Mouse (Mus musculus) heart, embryonic 13.5 days (tissue): ENCODE measurements around the gene Klhl33. TPM values are rescaled to one million over a fixed set of nuclear protein-coding genes. Genes with fewer than 3 reads are reported as not detected.
A peak's percentile ranks its signal among the peaks of the same experiment; 100 is the strongest.
"Not testable (repeated sequence)": the region's sequence is repeated elsewhere in the genome, so short reads cannot be mapped to it uniquely, and the experiment has no call there.

ENCODE experiments used
- ATAC-seq: fragments of 200-750 bp; cut with Nextera tagmentation; 2 replicates; pipeline ENCODE4 v1.8.0; 2017; ENCODE audit warnings: moderate TSS enrichment; ENCODE audit not compliant: insufficient number of reproducible peaks, low FRiP score, low TSS enrichment; ENCODE audit errors: extremely low read depth
- H3K27ac ChIP-seq: fragments of 300-500 bp; sonication (generic); replicated peaks from 2 replicates; pipeline ENCODE4 v1.5.1; 2015; ENCODE audit warnings: moderate library complexity, mild to moderate bottlenecking, inconsistent platforms
- H3K27me3 ChIP-seq: fragments of 300-500 bp; sonication (generic); replicated peaks from 2 replicates; pipeline ENCODE4 v1.6.1; 2015; ENCODE audit warnings: mild to moderate bottlenecking, inconsistent platforms
- H3K36me3 ChIP-seq: fragments of 300-500 bp; sonication (generic); 2 replicates; pipeline ENCODE4 v1.6.1; 2015; ENCODE audit warnings: mild to moderate bottlenecking, inconsistent platforms
- H3K4me1 ChIP-seq: fragments of 300-500 bp; sonication (generic); 2 replicates; pipeline ENCODE4 v1.6.1; 2015; ENCODE audit warnings: inconsistent platforms
- H3K4me2 ChIP-seq: fragments of 300-500 bp; sonication (generic); 2 replicates; pipeline ENCODE4 v1.6.1; 2015; ENCODE audit warnings: inconsistent platforms, mild to moderate bottlenecking, moderate library complexity
- H3K4me3 ChIP-seq: fragments of 300-500 bp; sonication (generic); 2 replicates; pipeline ENCODE4 v1.5.1; 2015; ENCODE audit warnings: moderate library complexity, mild to moderate bottlenecking, inconsistent platforms
- H3K9ac ChIP-seq: fragments of 300-500 bp; sonication (generic); 2 replicates; pipeline ENCODE4 v1.6.1; 2015; ENCODE audit warnings: inconsistent platforms, mild to moderate bottlenecking, moderate library complexity
- H3K9me3 ChIP-seq: fragments of 300-500 bp; sonication (generic); 2 replicates; pipeline ENCODE4 v1.6.1; 2016; ENCODE audit warnings: inconsistent platforms
- WGBS: fragments of 180-500 bp; shearing (Covaris S2); methylation state at CpG from one replicate; pipeline ENCODE4 v1.1.7; 2015; ENCODE audit warnings: mixed read lengths; 5-methylcytosine and 5-hydroxymethylcytosine counted together
- polyA plus RNA-seq: library from polyadenylated mRNA; unstranded; fragments of >200 nt; fragmentation: Nextera tagmentation; extraction: Ambion mirVana; gene quantifications from 2 replicates; pipeline ENCODE4 v1.2.1, GENCODE M21; 2015

The Klhl33 gene
- polyA plus RNA-seq, 1 experiment from 2014 or later: 0.45 TPM

DNA sequence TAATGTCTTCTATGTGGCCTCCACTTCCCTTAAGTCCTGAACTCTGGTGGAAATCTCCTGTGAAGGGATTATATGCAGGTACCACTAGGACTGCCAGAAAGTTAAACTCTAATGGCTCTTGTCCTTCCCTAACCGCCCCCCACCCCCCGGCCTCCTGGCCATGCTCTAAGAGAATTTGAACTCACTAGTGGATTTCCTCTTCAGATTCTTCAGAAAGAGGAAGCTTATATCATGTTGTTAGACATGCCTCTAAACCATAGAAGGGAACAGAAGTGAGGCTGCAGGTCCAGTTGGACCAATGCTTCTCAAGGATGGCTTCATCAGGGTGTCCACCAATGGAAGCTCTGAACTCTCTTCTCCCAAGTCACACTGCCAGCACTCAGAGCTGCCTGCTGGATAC lies 685 bp upstream of the Klhl33 start:
- not testable (repeated sequence) for H3K4me3 ChIP-seq, H3K9ac ChIP-seq, H3K36me3 ChIP-seq, H3K4me2 ChIP-seq, H3K9me3 ChIP-seq, H3K27ac ChIP-seq, ATAC-seq
- 88% methylated on average over 2 of the region's 2 CpGs for WGBS
- H3K4me1 ChIP-seq: peaks cover 18% of the 10 kb centered on the region
- H3K27me3 ChIP-seq: peaks cover 30% of the 10 kb centered on the region

GRCm38 (mm10) chr14:50896747-50897373 lies 447 bp downstream of the Klhl33 start:
- H3K27ac ChIP-seq: no peak overlapping the region
- WGBS: 12% methylated on average over 23 of the region's 23 CpGs

GRCm38 (mm10) chr14:50895985-50896746 lies 1.1 kb downstream of the Klhl33 start:
- Histone ChIP-seq H3K4me1 (peaks cover 23% of the 10 kb centered on the region), H3K9ac (peak overlapping the region; percentile 79), H3K9me3 (no peaks in the 10 kb centered on the region), H3K36me3 (no peaks in the 10 kb centered on the region), H3K27me3 (peaks cover 30% of the 10 kb centered on the region), H3K4me3 (peak overlapping the region; percentile 55), H3K4me2 (peak overlapping the region; percentile 92), H3K27ac (no peak overlapping the region)
- WGBS: 15% methylated on average over 19 of the region's 19 CpGs
- ATAC-seq: no peak

More at GRCm38 (mm10) chr14:50896747-50897373, 447 bp downstream of the Klhl33 start:
- H3K9ac ChIP-seq: peak overlapping the region; percentile 79
- H3K4me2 ChIP-seq: peak overlapping the region; percentile 92
- no peaks in the 10 kb centered on the region for H3K36me3 ChIP-seq
- H3K9me3 ChIP-seq: no peaks in the 10 kb centered on the region
- peak overlapping the region; percentile 55 for H3K4me3 ChIP-seq
- H3K4me1 ChIP-seq: peaks cover 23% of the 10 kb centered on the region
- ATAC-seq: no peak
- H3K27me3 ChIP-seq: peaks cover 30% of the 10 kb centered on the region

- H3K36me3 ChIP-seq: no peaks in the 10 kb centered on the region
- H3K4me3 ChIP-seq: no peak overlapping the region
- no peak overlapping the region for H3K27ac ChIP-seq
- no peak overlapping the region for H3K9ac ChIP-seq
- peaks cover 23% of the 10 kb centered on the region for H3K4me1 ChIP-seq
- peaks cover 30% of the 10 kb centered on the region for H3K27me3 ChIP-seq
- H3K4me2 ChIP-seq: no peak overlapping the region
- H3K9me3 ChIP-seq: no peaks in the 10 kb centered on the region
- ATAC-seq: no peak
These were observed 1.9 kb downstream of the Klhl33 start for GRCm38 (mm10) chr14:50895407-50895806.

DNA sequence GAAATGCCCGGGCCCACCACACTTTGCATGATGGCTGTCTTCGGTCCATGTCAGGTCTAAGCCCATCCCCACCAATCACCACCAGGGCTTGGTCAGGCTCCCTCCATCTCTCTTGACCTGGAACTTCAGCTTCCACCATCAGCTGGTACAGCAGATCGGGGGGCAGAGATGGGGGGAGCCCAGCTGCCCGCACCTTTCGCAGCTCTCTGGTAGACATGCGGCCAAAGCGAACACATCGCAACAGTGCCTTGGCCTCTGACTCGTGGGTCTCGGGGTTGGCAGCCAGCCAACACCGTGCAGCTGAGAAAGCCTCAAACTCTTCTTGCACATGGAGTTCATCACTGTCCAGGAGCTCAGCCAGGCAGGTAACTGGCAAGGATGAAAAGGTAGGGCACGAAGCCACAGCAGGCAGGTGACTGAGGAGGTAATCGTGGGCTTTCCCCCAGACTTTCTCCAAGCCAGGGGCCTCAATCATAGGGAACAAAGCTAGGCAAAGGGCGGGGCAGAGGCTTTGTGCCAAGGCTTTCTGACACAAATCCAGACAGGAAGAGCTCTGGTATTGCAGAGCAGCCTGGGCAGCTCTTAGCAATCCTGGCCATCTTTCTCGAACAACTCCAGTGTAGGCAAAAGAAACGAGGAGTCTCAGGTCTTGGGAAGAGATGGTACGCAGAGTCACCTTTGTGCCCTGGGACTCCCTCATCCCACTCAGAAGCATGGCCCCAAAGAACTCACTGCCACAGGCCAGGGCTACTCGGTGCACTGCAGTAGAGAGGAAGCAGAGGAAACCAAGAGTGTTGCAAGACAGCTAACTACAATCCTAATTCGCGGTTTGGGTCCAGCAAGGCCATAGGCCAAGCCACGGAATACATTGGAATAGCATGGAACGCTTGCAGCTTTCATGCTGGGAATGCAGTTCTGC lies 4.5 kb downstream of the Klhl33 start:
- ATAC-seq: no peak
- Histone ChIP-seq H3K4me1 (peaks cover 23% of the 10 kb centered on the region), H3K27ac (no peak overlapping the region), H3K27me3 (peaks cover 28% of the 10 kb centered on the region), H3K4me3 (no peak overlapping the region), H3K9ac (no peak overlapping the region), H3K4me2 (no peak overlapping the region), H3K9me3 (no peaks in the 10 kb centered on the region), H3K36me3 (no peaks in the 10 kb centered on the region)
- WGBS: 71% methylated on average over 22 of the region's 22 CpGs

DNA sequence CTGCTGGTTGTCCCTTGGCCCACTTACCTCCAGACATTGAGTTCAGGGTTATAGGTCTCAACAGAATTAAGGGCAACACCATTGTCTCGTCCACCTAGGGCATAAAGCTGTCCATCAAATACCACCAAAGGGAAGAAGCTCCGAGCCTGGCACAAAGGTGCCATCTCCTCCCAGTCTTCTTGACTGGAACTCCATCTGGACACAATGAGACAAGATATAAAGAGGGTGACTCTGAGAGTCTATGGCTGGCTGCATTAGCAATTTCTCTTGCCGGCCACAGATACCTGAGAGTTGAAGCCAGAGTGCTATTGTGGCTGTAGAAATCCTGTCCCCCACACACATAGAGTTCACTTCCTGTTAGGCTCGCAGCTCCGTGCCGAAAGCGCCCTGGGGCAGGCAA lies 5.2 kb downstream of the Klhl33 start:
- no peak for ATAC-seq
- H3K36me3 ChIP-seq: no peaks in the 10 kb centered on the region
- WGBS: 77% methylated on average over 7 of the region's 7 CpGs
- H3K27me3 ChIP-seq: peaks cover 21% of the 10 kb centered on the region
- H3K4me3 ChIP-seq: no peak overlapping the region
- no peak overlapping the region for H3K4me2 ChIP-seq
- no peak overlapping the region for H3K9ac ChIP-seq
- no peak overlapping the region for H3K27ac ChIP-seq
- peaks cover 17% of the 10 kb centered on the region for H3K4me1 ChIP-seq
- no peaks in the 10 kb centered on the region for H3K9me3 ChIP-seq

- ATAC-seq: no peak
- no peak overlapping the region for H3K9ac ChIP-seq
- no peaks in the 10 kb centered on the region for H3K9me3 ChIP-seq
- no peak overlapping the region for H3K4me3 ChIP-seq
- H3K36me3 ChIP-seq: no peaks in the 10 kb centered on the region
- H3K4me2 ChIP-seq: no peak overlapping the region
- H3K4me1 ChIP-seq: peaks cover 12% of the 10 kb centered on the region
- H3K27me3 ChIP-seq: peaks cover 16% of the 10 kb centered on the region
- H3K27ac ChIP-seq: no peak overlapping the region
- WGBS: 85% methylated on average over 8 of the region's 8 CpGs
These were observed 5.7 kb downstream of the Klhl33 start for GRCm38 (mm10) chr14:50891621-50892020.

DNA sequence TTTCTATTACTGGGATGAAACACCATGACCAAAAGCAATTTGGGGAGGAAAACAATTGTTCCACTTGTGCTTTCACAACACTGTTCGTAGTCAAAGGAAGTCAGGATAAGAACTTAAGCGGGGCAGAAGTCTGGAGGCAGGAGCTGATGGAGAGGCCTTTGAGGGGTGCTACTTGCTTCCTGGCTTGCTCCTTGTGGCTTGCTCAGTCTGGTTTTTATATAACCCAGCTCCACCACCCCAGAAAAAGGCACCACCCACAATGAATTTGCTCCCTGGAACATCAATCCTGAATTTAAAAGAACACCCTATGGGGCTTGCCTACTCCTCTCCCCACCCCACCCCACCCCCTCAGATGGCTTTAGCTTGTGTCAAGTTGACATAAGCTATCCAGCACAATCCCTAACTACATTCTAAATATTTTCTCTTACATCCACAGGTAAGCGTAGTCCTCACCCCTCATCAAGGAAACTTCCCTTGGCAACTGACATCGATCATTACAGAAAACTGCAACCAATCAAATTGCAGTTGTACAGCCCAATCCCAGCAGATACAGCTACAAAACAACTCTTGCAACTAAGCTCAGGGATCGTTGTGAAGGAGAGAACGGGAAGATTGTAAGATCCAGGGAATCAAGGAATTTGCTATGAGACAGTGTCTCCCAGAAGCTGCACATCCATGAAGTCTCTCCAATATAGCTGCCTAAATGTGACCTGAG lies 20.9 kb downstream of the Klhl33 start:
- peaks cover 3% of the 10 kb centered on the region; the same call in 1 of the 2 replicates for H3K36me3 ChIP-seq
- no peaks in the 10 kb centered on the region for H3K4me1 ChIP-seq
- ATAC-seq: no peak
- no peak overlapping the region for H3K27ac ChIP-seq
- no peaks in the 10 kb centered on the region for H3K27me3 ChIP-seq
- H3K9ac ChIP-seq: no peak overlapping the region
- H3K4me3 ChIP-seq: no peak overlapping the region
- WGBS: 75% methylated on average over 6 of the region's 6 CpGs
- H3K4me2 ChIP-seq: no peak overlapping the region
- H3K9me3 ChIP-seq: no peaks in the 10 kb centered on the region

DNA sequence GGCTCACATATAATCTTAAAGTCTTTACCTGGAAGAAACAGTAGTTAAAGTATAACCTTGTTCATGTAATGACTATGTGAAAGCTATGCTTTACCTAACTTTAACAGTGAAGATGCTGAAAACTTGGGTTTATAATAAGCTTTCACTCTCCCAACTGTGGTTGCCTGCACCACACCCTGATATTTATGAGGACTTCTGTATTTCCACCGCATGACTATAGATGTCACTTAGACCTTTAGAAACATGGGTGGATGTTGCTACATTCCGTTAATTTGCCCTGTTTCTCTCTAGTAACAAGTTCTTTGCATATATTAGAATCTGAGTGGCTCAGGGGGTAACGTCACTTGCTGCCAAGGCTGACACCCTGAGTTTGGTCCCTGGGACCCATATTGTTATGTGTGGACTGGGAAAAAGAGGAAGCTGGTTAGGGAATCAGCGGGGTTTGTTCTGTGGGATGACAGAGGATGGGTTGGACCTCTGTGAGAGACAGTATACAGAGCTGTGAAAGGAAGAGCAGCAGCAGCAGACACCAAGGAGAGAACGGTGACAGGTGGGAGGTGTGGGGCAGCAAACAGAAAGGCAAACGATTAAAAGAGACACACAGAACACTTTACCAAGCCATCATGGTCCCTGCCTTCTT lies 21.6 kb downstream of the Klhl33 start:
- 74% methylated on average over 6 of the region's 6 CpGs for WGBS
- H3K36me3 ChIP-seq: peaks cover 3% of the 10 kb centered on the region; the same call in 1 of the 2 replicates
- no peak overlapping the region for H3K27ac ChIP-seq
- H3K9ac ChIP-seq: no peak overlapping the region
- H3K9me3 ChIP-seq: no peaks in the 10 kb centered on the region
- no peaks in the 10 kb centered on the region for H3K27me3 ChIP-seq
- no peak overlapping the region for H3K4me3 ChIP-seq
- H3K4me2 ChIP-seq: no peak overlapping the region
- 0 out of 2 replicates have a peak, but pooled peaks cover 2% of the 10 kb centered on the region for H3K4me1 ChIP-seq
- ATAC-seq: no peak

GRCm38 (mm10) chr14:50875175-50875574 lies 22.1 kb downstream of the Klhl33 start:
- peaks cover 3% of the 10 kb centered on the region; the same call in 1 of the 2 replicates for H3K36me3 ChIP-seq
- 0 out of 2 replicates have a peak, but pooled peaks cover 4% of the 10 kb centered on the region for H3K4me1 ChIP-seq
- no peak overlapping the region for H3K9ac ChIP-seq
- H3K4me2 ChIP-seq: no peak overlapping the region
- ATAC-seq: no peak
- no peak overlapping the region for H3K4me3 ChIP-seq
- H3K9me3 ChIP-seq: no peaks in the 10 kb centered on the region
- WGBS: 76% methylated on average over 3 of the region's 3 CpGs
- H3K27ac ChIP-seq: no peak overlapping the region
- H3K27me3 ChIP-seq: no peaks in the 10 kb centered on the region
